ENCODE assay signal across 8 mouse cellular contexts in the genomic region with DNA sequence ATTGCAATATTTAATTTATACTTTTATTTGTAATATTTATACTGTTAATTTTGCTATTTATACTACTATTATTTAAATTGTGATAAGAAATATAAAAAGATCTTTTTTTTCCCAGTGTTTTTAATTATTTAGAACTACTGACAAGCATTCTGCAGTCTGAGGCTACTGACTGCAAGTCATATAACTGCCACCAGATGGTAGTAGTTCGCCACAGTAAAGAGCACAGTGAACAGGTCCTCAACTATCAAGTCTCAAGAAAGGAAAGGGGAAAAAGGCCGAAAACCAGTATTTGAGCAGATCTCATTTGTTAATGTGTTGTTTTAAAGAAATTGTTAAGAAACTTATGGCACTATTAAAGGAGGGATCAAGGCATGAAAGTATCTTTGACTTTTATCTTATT.
DNase-seq lines count a peak whose midpoint lies in the region; ATAC-seq and TF ChIP-seq lines count a peak whose summit lies in the region.

No protein-coding gene starts in this region.

- no peaks in the 10 kb centered on the region for H3K79me2 ChIP-seq in C2C12 (ENCODE audit: control insufficient read depth, insufficient read depth)

- H3K4me1 ChIP-seq in hindbrain, embryonic 12.5 days, result no peaks in the 10 kb centered on the region

- H3K9me3 ChIP-seq in hindbrain, embryonic 12.5 days (replicated peaks), result no peaks in the 10 kb centered on the region

- peak; percentile 4 for TF ChIP-seq CTCF in C2C12 (IDR thresholded peaks at IDR 0.05; ENCODE audit: control insufficient read depth, insufficient read depth, insufficient read length)

- H3K27ac ChIP-seq in hindbrain, embryonic 12.5 days, result no peak overlapping the region

- peak; percentile 11 for DNase-seq in cerebellum, adult 8-10 months
- no peak for DNase-seq in cerebellum, adult 9-11 months
- peak; percentile 23 to 50 for DNase-seq in cerebellum, postnatal 36 days
- DNase-seq in left cerebral cortex, postnatal 25 days (ENCODE audit: low spot score in 2 of 2), result peak; percentile 53 to 78
- DNase-seq in retina, postnatal 1 day, result peak; percentile 77
- DNase-seq in gastrocnemius, postnatal 14 days, result no peak

- no peak overlapping the region for H3K4me3 ChIP-seq in C2C12 (ENCODE audit: insufficient read depth, poor library complexity, severe bottlenecking)
- H3K4me3 ChIP-seq in hindbrain, embryonic 12.5 days, result no peak overlapping the region

- H3K4me2 ChIP-seq in hindbrain, embryonic 12.5 days (replicated peaks), result no peak overlapping the region

- H3K27me3 ChIP-seq in C2C12 (ENCODE audit: control insufficient read depth, insufficient read depth, insufficient read length), result no peaks in the 10 kb centered on the region
- H3K27me3 ChIP-seq in hindbrain, embryonic 12.5 days, result no peaks in the 10 kb centered on the region

- intact Hi-C loops in left cerebral cortex, postnatal 25 days (cut with DNase I), result loop anchor here (5.0 kb wide), 1 partner anchor 1379 kb away; no protein-coding TSS in a partner anchor
- intact Hi-C loops in gastrocnemius, postnatal 14 days (cut with DNase I; ENCODE audit: low total_unique reads), result loop anchor here (10.0 kb wide), 1 partner anchor 1481 kb away; no protein-coding TSS in a partner anchor

- H3K79me3 ChIP-seq in C2C12 (ENCODE audit: low read depth), result no peaks in the 10 kb centered on the region

- peak; percentile 73; the same call in 1 of the 2 replicates for ATAC-seq in hindbrain, embryonic 12.5 days (ENCODE audit: low FRiP score)

- WGBS in hindbrain, embryonic 12.5 days, result 30% methylated on average over 2 of the region's 2 CpGs

- no peak overlapping the region for H3ac ChIP-seq in C2C12 (ENCODE audit: control insufficient read depth, insufficient read length, low read depth)

- no peak overlapping the region for H3K9ac ChIP-seq in hindbrain, embryonic 12.5 days

- no peaks in the 10 kb centered on the region for H3K36me3 ChIP-seq in C2C12 (ENCODE audit: control insufficient read depth, insufficient read depth)
- H3K36me3 ChIP-seq in hindbrain, embryonic 12.5 days, result no peaks in the 10 kb centered on the region

TF ChIP-seq in C2C12, 6 proteins besides CTCF, POLR2A, EP300 and RAD21:
- no peak for TF ChIP-seq MYOG (IDR thresholded peaks at IDR 0.05; ENCODE audit: control insufficient read depth, extremely low read depth, insufficient read length)
- TF ChIP-seq CEBPB (IDR thresholded peaks at IDR 0.05; ENCODE audit: low read depth), result no peak
- no peak for TF ChIP-seq MYOD1 (IDR thresholded peaks at IDR 0.05; ENCODE audit: control insufficient read depth, insufficient read length, low read depth)
- TF ChIP-seq USF1 (IDR thresholded peaks at IDR 0.05; ENCODE audit: low read depth), result no peak
- TF ChIP-seq FOSL1 (IDR thresholded peaks at IDR 0.05; ENCODE audit: insufficient read depth, low read length, poor library complexity, severe bottlenecking), result no peak
- TF ChIP-seq MAX (IDR thresholded peaks at IDR 0.05), result no peak
TF ChIP-seq in C2C12: peak in this region for 0.

Comparison
In these comparisons a context has a peak if more than half of its experiments do, and no peak if none do; other contexts are left out.
1. DNase-seq: peak in cerebellum, adult 8-10 months (single experiment), cerebellum, postnatal 36 days (2 of 2), left cerebral cortex, postnatal 25 days (2 of 2) and retina, postnatal 1 day (single experiment); none in cerebellum, adult 9-11 months (single experiment) and gastrocnemius, postnatal 14 days (single experiment).